Mouse (Mus musculus) embryonic fibroblast, embryonic 13.5 days (primary cell): ENCODE measurements around the gene Hps5.

ENCODE experiments used
- CTCF ChIP-seq: IDR thresholded peaks from 2 replicates; pipeline ENCODE4 v1.5.1; 2011; ENCODE audit warnings: mild to moderate bottlenecking, control low read depth, low read length, moderate library complexity, borderline replicate concordance; ENCODE audit not compliant: insufficient read depth
- POLR2A ChIP-seq: IDR thresholded peaks from 2 replicates; pipeline ENCODE4 v1.6.1; 2011; ENCODE audit warnings: low read depth, mild to moderate bottlenecking, control low read depth, low read length, moderate library complexity

GRCm38 (mm10) chr7:46837073-46837472 lies 41.2 kb upstream of the Hps5 start:
- TF ChIP-seq CTCF (no peak), POLR2A (no peak)
